Mouse (Mus musculus): ENCODE measurements around the gene Vsig10. TPM values are rescaled to one million over a fixed set of nuclear protein-coding genes. Genes with fewer than 3 reads are reported as not detected.

Vsig10 gene
- polyA plus RNA-seq, 1 experiment = 1.7 TPM

- Histone ChIP-seq H3K4me3 (ENCODE audit: insufficient read depth, low read depth, low read length) (peak overlapping the region; percentile 58), H3K27ac (replicated peaks; ENCODE audit: low read depth, low read length) (peak overlapping the region; percentile 97), H3K4me1 (ENCODE audit: control insufficient read depth, insufficient read depth, insufficient read length, low read length) (peaks cover 20% of the 10 kb centered on the region)
These were observed 37.7 kb downstream of the Vsig10 start for GRCm38 (mm10) chr5:117356365-117357128.

- peak within 1 kb of the TSS; percentile 97 for H3K4me3 ChIP-seq (ENCODE audit: insufficient read depth, low read depth, low read length)
- H3K27ac ChIP-seq (replicated peaks; ENCODE audit: low read depth, low read length) = peak within 1 kb of the TSS; percentile 97
- H3K4me1 ChIP-seq (ENCODE audit: control insufficient read depth, insufficient read depth, insufficient read length, low read length) = peaks cover 21% of the 10 kb centered on the region
These were observed 38.2 kb downstream of the Vsig10 start, which contains the start of gene Wsb2 for GRCm38 (mm10) chr5:117357129-117357477. Wsb2 (plus strand) TSS chr5:117357304.

- H3K27ac ChIP-seq (replicated peaks; ENCODE audit: low read depth, low read length) = peak overlapping the region; percentile 94
- peaks cover 22% of the 10 kb centered on the region for H3K4me1 ChIP-seq (ENCODE audit: control insufficient read depth, insufficient read depth, insufficient read length, low read length)
- H3K4me3 ChIP-seq (ENCODE audit: insufficient read depth, low read depth, low read length) = peak overlapping the region; percentile 97
These were observed 38.8 kb downstream of the Vsig10 start for GRCm38 (mm10) chr5:117357478-117358247.

GRCm38 (mm10) chr5:117358248-117358630 is 39.4 kb downstream of the Vsig10 start:
- Histone ChIP-seq H3K4me1 (ENCODE audit: control insufficient read depth, insufficient read depth, insufficient read length, low read length) (peaks cover 27% of the 10 kb centered on the region), H3K4me3 (ENCODE audit: insufficient read depth, low read depth, low read length) (peak overlapping the region; percentile 97), H3K27ac (replicated peaks; ENCODE audit: low read depth, low read length) (peak overlapping the region; percentile 94)

GRCm38 (mm10) chr5:117358725-117359124 is 39.8 kb downstream of the Vsig10 start:
- no peak overlapping the region for H3K27ac ChIP-seq (replicated peaks; ENCODE audit: low read depth, low read length)
- peaks cover 31% of the 10 kb centered on the region for H3K4me1 ChIP-seq (ENCODE audit: control insufficient read depth, insufficient read depth, insufficient read length, low read length)
- no peak overlapping the region for H3K4me3 ChIP-seq (ENCODE audit: insufficient read depth, low read depth, low read length)

GRCm38 (mm10) chr5:117359497-117360227 is 40.8 kb downstream of the Vsig10 start:
- H3K4me3 ChIP-seq (ENCODE audit: insufficient read depth, low read depth, low read length) = no peak overlapping the region
- H3K27ac ChIP-seq (replicated peaks; ENCODE audit: low read depth, low read length) = no peak overlapping the region
- H3K4me1 ChIP-seq (ENCODE audit: control insufficient read depth, insufficient read depth, insufficient read length, low read length) = peaks cover 31% of the 10 kb centered on the region

- Histone ChIP-seq H3K27ac (replicated peaks; ENCODE audit: low read depth, low read length) (no peak overlapping the region), H3K4me1 (ENCODE audit: control insufficient read depth, insufficient read depth, insufficient read length, low read length) (peaks cover 33% of the 10 kb centered on the region), H3K4me3 (ENCODE audit: insufficient read depth, low read depth, low read length) (no peak overlapping the region)
These were observed 41.3 kb downstream of the Vsig10 start for GRCm38 (mm10) chr5:117360228-117360515.

- peaks cover 33% of the 10 kb centered on the region for H3K4me1 ChIP-seq (ENCODE audit: control insufficient read depth, insufficient read depth, insufficient read length, low read length)
- H3K4me3 ChIP-seq (ENCODE audit: insufficient read depth, low read depth, low read length) = no peak overlapping the region
- H3K27ac ChIP-seq (replicated peaks; ENCODE audit: low read depth, low read length) = peak overlapping the region; percentile 7; the same call in 1 of the 2 replicates
These were observed 42.0 kb downstream of the Vsig10 start for GRCm38 (mm10) chr5:117360631-117361541.

GRCm38 (mm10) chr5:117361590-117361989 is 42.7 kb downstream of the Vsig10 start:
- Histone ChIP-seq H3K4me1 (ENCODE audit: control insufficient read depth, insufficient read depth, insufficient read length, low read length) (peaks cover 33% of the 10 kb centered on the region), H3K27ac (replicated peaks; ENCODE audit: low read depth, low read length) (no peak overlapping the region)

GRCm38 (mm10) chr5:117363066-117363782 is 44.3 kb downstream of the Vsig10 start:
- Histone ChIP-seq H3K4me3 (ENCODE audit: insufficient read depth, low read depth, low read length) (no peak overlapping the region), H3K27ac (replicated peaks; ENCODE audit: low read depth, low read length) (peak overlapping the region; percentile 31), H3K4me1 (ENCODE audit: control insufficient read depth, insufficient read depth, insufficient read length, low read length) (peaks cover 33% of the 10 kb centered on the region)

More at GRCm38 (mm10) chr5:117361590-117361989, 42.7 kb downstream of the Vsig10 start:
- no peak overlapping the region for H3K4me3 ChIP-seq (ENCODE audit: insufficient read depth, low read depth, low read length)

GRCm38 (mm10) chr5:117364821-117365220 is 45.9 kb downstream of the Vsig10 start:
- Histone ChIP-seq H3K4me1 (ENCODE audit: control insufficient read depth, insufficient read depth, insufficient read length, low read length) (peaks cover 24% of the 10 kb centered on the region), H3K27ac (replicated peaks; ENCODE audit: low read depth, low read length) (no peak overlapping the region; the same call in 1 of the 2 replicates), H3K4me3 (ENCODE audit: insufficient read depth, low read depth, low read length) (no peak overlapping the region)

- H3K4me3 ChIP-seq (ENCODE audit: insufficient read depth, low read depth, low read length) = no peak overlapping the region
- peaks cover 17% of the 10 kb centered on the region for H3K4me1 ChIP-seq (ENCODE audit: control insufficient read depth, insufficient read depth, insufficient read length, low read length)
- H3K27ac ChIP-seq (replicated peaks; ENCODE audit: low read depth, low read length) = no peak overlapping the region
These were observed 47.1 kb downstream of the Vsig10 start for GRCm38 (mm10) chr5:117365904-117366561.

GRCm38 (mm10) chr5:117367206-117367605 is 48.3 kb downstream of the Vsig10 start:
- H3K4me3 ChIP-seq (ENCODE audit: insufficient read depth, low read depth, low read length) = no peak overlapping the region
- H3K27ac ChIP-seq (replicated peaks; ENCODE audit: low read depth, low read length) = no peak overlapping the region
- peaks cover 12% of the 10 kb centered on the region for H3K4me1 ChIP-seq (ENCODE audit: control insufficient read depth, insufficient read depth, insufficient read length, low read length)

Measured in brown adipose tissue, adult 24 weeks (tissue).